Mouse (Mus musculus): ENCODE results near the gene Eipr1.
A peak's percentile ranks its signal among the peaks of the same experiment; 100 is the strongest.

Gene Eipr1

GRCm38 (mm10) chr12:28775120-28775519 is 23.5 kb downstream of the Eipr1 start:
- DNase-seq (ENCODE audit: low read depth in 1 of 2, low spot score in 2 of 2): no peak

DNA sequence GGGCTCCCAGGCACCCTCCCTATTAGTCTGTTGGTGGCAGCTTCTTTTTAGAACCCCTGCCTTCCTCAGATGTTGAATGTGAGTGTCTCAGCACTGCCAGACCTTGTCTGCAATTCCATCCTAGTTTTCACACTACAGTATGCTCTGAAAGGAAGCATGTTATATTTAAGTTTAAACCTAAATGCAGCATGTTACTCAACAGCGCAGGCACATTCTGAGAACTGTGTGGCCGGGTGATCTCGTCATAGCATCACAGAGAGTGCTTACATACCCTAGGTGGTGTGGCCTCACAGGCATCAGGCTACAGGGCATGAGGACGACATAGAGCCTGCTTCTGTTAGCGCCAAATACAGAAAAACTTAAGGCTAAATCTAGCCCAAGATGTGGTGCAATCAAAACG is 24.0 kb downstream of the Eipr1 start:
- no peak for DNase-seq (ENCODE audit: low read depth in 1 of 2, low spot score in 2 of 2)

GRCm38 (mm10) chr12:28780180-28780579 is 28.6 kb downstream of the Eipr1 start:
- DNase-seq (ENCODE audit: low read depth in 1 of 2, low spot score in 2 of 2): no peak

DNA sequence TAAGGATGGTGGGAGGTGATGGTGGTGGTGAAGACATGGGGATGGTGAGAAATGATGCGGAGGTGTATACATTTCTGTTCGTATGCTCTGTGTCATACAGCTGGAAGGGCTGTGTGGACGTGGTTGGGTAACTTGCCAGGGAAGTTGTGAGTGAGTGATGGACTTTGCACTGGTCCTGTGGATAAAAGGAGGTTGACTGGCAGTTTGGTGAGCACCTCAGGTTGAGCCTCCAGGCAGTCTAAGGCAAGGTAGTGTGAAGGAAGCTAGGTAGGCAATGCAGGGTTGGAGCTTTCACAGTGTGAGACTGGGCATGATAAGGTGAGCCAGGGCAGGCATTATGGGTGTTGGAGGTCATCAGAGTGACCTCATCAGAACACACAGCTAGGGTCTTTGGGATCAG is 31.0 kb downstream of the Eipr1 start:
- DNase-seq (ENCODE audit: low read depth in 1 of 2, low spot score in 2 of 2): no peak

- DNase-seq (ENCODE audit: low read depth in 1 of 2, low spot score in 2 of 2): no peak
These were observed 32.8 kb downstream of the Eipr1 start for GRCm38 (mm10) chr12:28784355-28784754.

DNA sequence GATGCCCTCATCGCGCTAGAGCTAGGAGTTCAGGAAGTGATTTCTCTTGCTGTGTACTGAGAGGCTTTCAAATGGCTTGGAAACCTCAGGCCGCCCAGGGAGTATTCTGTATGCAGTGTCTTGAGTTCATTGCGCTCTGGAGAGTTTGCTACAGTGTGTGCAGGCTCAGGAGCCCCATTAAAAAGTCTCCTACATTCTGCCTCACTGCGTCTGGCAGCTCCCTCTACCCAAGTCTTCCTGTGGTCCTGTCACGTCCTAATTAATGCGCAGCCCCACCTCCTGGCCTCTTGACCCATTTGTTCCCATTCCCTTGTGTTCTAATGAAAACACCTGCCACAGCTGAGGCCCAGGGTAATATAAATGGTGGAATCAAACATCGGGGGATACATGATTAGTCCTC is 33.3 kb downstream of the Eipr1 start:
- DNase-seq (ENCODE audit: low read depth in 1 of 2, low spot score in 2 of 2): no peak

DNA sequence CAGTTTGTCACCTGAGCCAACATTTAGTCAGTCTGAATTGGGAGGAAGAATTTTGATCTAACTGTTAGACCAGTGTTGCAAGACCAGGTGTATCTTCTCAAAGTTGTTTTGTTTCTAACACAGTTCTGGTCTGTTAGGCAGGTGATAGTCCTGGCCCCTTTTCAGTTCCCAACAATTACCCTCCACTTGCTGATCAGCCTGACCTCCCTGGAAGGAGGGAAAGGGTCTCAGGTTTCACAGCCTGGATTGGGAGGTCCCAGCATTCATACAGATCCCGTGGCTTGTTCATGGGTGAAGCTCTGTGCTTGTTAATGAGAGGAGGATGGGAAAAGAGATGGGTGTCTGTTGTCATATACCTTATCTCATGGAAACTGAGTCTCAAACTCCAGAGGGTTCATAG is 33.7 kb downstream of the Eipr1 start:
- no peak for DNase-seq (ENCODE audit: low read depth in 1 of 2, low spot score in 2 of 2)

GRCm38 (mm10) chr12:28786310-28786709 is 34.7 kb downstream of the Eipr1 start:
- no peak for DNase-seq (ENCODE audit: low read depth in 1 of 2, low spot score in 2 of 2)

DNA sequence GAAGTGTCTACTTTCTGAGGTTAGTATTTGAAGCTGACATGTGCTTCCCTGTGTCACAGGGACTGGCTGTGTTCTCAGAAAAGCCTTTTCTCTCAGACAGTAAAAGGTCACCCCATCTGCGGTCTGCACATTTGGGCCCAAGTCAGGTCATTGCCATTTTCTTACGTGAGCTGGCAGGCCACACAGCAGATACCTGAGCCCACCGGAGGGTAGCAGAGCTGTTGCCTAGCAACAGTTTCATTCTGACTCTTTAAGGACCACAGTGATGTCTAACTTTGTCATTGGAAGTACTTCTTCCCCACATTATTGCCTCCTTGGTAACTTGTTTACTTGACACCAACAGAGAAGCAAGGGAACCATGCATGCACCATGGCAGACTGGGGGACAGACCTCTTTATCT is 41.0 kb downstream of the Eipr1 start:
- no peak for DNase-seq (ENCODE audit: low read depth in 1 of 2, low spot score in 2 of 2)

- no peak for DNase-seq (ENCODE audit: low read depth in 1 of 2, low spot score in 2 of 2)
These were observed 42.1 kb downstream of the Eipr1 start for GRCm38 (mm10) chr12:28793715-28794114.

DNA sequence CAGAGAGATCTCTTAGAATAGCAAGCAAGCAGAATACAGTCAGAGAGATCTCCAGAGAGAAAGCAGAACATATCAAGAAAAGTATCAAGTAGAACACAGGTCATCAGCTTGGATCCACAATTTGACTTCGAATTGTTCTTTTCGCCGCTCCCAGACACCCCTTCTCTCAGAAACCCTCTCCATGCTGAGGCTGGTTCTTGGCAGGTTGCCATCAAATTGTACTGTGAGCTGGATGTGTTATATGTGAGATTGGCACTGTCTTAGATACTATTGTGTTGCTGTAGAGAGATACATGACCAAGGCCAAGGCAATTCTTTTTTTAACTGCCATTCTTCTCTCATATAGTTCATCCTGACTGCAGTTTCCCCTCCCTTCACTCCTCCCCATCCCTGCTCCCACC is 43.4 kb downstream of the Eipr1 start:
- DNase-seq (ENCODE audit: low read depth in 1 of 2, low spot score in 2 of 2): no peak

DNA sequence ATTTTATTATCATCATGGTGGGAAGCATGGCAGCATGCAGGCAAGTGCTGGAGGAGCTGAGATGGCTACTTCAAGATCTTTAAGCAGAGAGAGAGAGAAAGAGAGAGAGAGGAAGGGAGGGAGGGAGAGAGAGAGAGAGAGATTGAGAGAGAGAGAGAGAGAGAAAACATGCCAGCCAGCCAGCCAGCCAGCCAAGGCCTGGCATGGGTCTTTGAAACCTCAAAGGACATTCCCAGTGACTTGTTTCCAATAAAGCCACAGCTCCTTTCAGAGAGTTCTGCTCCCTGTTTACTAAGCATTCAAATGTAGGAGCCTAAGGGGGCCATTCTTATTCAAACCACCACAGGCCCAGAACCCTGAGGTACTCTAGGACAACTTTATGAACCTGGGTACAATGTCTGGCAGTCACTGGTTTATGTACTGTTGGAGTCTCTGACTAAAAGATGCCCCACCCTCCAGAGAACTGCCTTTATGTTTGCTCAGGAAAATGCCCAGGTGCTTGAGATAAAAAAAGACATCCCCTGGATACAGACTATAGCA is 45.3 kb downstream of the Eipr1 start:
- no peak for DNase-seq (ENCODE audit: low read depth in 1 of 2, low spot score in 2 of 2)

- DNase-seq (ENCODE audit: low read depth in 1 of 2, low spot score in 2 of 2): no peak
These were observed 48.3 kb downstream of the Eipr1 start for GRCm38 (mm10) chr12:28799798-28800411.

DNA sequence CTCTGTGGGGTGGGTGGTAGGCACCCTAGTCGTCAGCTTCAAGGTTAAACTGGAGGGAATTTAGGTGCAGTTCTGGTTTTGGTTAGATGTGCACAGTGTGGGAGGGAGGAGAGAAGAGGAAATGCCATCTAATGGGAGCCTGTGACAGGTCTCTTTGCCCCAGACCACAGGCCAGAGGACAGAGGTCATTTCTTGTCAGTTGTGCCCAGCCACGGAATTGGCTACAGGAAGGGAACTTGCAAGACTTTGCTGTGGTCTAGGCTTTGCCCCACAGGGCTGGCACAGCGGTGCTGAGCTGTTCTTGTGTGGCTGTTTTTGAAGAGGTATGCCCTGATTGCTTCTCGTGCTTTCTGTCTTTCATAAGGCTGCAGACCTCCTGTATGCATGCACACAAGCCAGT is 48.8 kb downstream of the Eipr1 start:
- DNase-seq (ENCODE audit: low read depth in 1 of 2, low spot score in 2 of 2): peak in 1 of 2 experiments; percentile 3

DNA sequence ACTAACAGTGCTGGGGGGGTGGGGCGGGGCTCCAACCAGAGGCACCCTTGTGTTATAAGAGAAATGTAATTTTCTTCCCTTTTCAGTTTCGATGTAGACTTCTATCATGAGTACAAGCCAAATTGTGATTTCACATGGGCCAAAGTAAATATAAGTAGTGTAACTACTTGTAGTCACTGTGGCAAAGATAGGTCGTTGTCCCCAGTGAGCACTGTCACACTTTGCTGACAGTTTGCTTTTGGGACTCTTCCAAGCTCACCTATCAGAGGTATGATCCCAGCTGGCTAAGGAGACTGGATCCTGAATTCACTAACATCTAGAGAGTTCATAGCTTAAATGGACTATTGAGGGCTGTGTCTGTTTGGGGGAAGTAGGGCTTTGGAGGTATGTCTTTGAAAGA is 49.3 kb downstream of the Eipr1 start:
- no peak for DNase-seq (ENCODE audit: low read depth in 1 of 2, low spot score in 2 of 2)

GRCm38 (mm10) chr12:28801731-28802130 is 50.1 kb downstream of the Eipr1 start:
- no peak for DNase-seq (ENCODE audit: low read depth in 1 of 2, low spot score in 2 of 2)

GRCm38 (mm10) chr12:28803043-28803442 is 51.4 kb downstream of the Eipr1 start:
- no peak for DNase-seq (ENCODE audit: low read depth in 1 of 2, low spot score in 2 of 2)

GRCm38 (mm10) chr12:28804558-28805481 is 53.2 kb downstream of the Eipr1 start:
- no peak for DNase-seq (ENCODE audit: low read depth in 1 of 2, low spot score in 2 of 2)

GRCm38 (mm10) chr12:28808786-28809375 is 57.3 kb downstream of the Eipr1 start:
- DNase-seq (ENCODE audit: low read depth in 1 of 2, low spot score in 2 of 2): no peak

DNA sequence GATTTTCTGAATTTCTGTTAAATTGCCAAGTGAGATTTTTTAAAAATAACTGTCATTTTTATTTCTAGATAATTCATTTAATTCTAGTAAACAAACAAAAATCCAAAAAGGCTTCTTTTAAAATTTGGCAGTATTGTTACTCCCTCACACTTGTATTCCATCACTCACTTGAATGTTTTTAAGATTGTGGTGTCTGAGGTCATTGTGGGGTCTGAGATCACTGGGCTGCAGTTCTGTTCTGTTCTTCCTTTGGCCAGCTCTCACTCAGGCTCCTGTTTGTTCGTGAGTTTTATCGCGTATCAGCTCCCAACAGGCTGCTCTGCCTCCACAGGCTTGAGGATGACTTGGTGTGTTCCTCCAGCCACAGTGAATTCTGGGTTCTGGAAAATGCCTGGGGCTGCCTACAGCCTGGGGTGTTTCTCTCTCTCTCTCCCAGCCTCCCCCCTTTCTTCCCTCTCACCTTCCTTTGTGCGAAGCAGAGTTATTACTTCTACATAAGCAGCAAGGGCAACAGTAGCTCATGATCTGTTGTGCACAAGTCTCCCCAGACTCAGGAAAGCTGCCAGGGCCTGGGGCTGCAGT is 58.2 kb downstream of the Eipr1 start:
- DNase-seq (ENCODE audit: low read depth in 1 of 2, low spot score in 2 of 2): no peak

- no peak for DNase-seq (ENCODE audit: low read depth in 1 of 2, low spot score in 2 of 2)
These were observed 65.3 kb downstream of the Eipr1 start for GRCm38 (mm10) chr12:28816681-28817426.

All from monocyte, adult 2 months (primary cell).